Mouse (Mus musculus): ENCODE measurements around the gene Rpl18a.

- no peak for TF ChIP-seq CTCF (IDR thresholded peaks at IDR 0.05)
- no peak for TF ChIP-seq EP300 (IDR thresholded peaks at IDR 0.05)
These were observed 1.5 kb upstream of the Rpl18a start for GRCm38 (mm10) chr8:70898661-70899198.
